Mouse (Mus musculus): ENCODE results near the gene Zmym4. TPM values are rescaled to one million over a fixed set of nuclear protein-coding genes. Genes with fewer than 3 reads are reported as not detected.

Zmym4 gene
- polyA plus RNA-seq, 1 experiment from 2014 or later = 27.8 TPM

DNA sequence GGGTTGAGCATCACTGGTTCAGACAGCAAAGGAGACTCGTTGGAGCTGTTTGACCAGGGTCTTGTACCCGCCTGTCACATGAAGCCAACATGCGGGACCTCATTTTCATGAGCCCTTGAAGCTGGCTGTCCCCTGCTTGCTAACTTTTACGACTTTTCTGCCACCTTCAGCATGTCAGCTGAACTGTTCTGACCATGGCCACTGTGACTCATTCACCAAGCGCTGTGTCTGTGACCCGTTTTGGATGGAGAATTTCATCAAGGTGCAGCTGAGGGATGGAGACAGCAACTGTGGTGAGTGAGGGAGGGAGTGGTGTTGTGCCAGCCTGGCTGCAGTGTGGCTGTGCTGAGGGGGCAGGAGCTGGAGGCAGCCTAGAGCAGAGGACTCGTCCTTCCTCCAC, 121.0 kb downstream of the Zmym4 start:
- Histone ChIP-seq H3K27ac (no peak overlapping the region), H3K4me1 (peaks cover 4% of the 10 kb centered on the region; the same call in 1 of the 2 replicates), H3K27me3 (no peaks in the 10 kb centered on the region), H3K4me2 (replicated peaks) (no peak overlapping the region), H3K9ac (no peak overlapping the region), H3K4me3 (no peak overlapping the region), H3K9me3 (no peaks in the 10 kb centered on the region), H3K36me3 (peaks cover 72% of the 10 kb centered on the region)
- no peak for ATAC-seq (ENCODE audit: low FRiP score, low read depth)
- 44% methylated on average over 7 of the region's 7 CpGs for WGBS

DNA sequence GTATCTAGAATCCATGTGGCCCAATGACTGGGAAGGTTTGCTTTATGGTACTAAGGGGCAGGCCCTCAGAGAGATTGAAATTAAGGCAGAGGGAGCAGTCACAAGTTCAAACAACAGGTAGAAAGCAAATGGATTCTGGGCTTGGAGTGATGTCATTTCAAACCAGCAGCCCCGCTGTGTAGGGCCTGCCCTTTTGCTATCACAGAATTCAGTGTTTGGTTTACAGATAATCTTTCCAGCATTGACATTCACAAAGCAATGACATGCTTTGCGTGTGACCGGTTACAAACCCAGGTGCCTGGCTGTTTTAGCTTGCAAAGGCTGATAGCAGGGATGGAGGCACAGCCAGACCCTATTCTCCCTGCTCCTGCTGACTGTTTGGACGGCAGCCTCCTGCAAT, 122.3 kb downstream of the Zmym4 start:
- H3K4me3 ChIP-seq = no peak overlapping the region
- no peaks in the 10 kb centered on the region for H3K27me3 ChIP-seq
- no peak for ATAC-seq (ENCODE audit: low FRiP score, low read depth)
- H3K9me3 ChIP-seq = no peaks in the 10 kb centered on the region
- H3K4me2 ChIP-seq (replicated peaks) = no peak overlapping the region
- no peak overlapping the region for H3K9ac ChIP-seq
- peaks cover under 1% of the 10 kb centered on the region; the same call in 1 of the 2 replicates for H3K4me1 ChIP-seq
- H3K27ac ChIP-seq = no peak overlapping the region
- peaks cover 71% of the 10 kb centered on the region for H3K36me3 ChIP-seq
- WGBS = 76% methylated on average over 4 of the region's 4 CpGs

DNA sequence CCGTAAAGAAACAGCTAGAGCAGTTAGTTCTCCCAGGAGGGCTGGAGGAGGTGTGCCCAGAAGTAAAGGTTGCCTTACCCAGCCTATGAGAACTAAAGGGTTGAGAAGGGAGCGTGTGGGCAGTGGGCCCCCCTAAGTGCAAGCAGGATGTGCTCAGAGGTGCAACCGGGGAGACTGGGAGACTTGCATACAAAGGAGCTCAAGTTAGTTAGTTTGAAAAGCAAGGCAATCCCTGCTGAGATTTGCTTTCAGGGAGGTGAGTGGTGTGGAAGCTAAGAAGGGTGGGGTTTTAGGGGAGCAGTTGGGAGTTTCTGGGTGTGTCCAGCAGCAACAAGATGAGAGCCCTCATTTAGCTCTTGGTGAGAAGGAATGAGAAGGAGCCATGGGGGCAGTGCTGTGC, 125.0 kb downstream of the Zmym4 start:
- 44% methylated on average over 3 of the region's 3 CpGs for WGBS
- Histone ChIP-seq H3K36me3 (peaks cover 75% of the 10 kb centered on the region), H3K27me3 (no peaks in the 10 kb centered on the region), H3K4me2 (replicated peaks) (no peak overlapping the region), H3K27ac (no peak overlapping the region), H3K4me3 (no peak overlapping the region), H3K4me1 (no peaks in the 10 kb centered on the region), H3K9ac (no peak overlapping the region), H3K9me3 (no peaks in the 10 kb centered on the region)
- ATAC-seq (ENCODE audit: low FRiP score, low read depth) = no peak

DNA sequence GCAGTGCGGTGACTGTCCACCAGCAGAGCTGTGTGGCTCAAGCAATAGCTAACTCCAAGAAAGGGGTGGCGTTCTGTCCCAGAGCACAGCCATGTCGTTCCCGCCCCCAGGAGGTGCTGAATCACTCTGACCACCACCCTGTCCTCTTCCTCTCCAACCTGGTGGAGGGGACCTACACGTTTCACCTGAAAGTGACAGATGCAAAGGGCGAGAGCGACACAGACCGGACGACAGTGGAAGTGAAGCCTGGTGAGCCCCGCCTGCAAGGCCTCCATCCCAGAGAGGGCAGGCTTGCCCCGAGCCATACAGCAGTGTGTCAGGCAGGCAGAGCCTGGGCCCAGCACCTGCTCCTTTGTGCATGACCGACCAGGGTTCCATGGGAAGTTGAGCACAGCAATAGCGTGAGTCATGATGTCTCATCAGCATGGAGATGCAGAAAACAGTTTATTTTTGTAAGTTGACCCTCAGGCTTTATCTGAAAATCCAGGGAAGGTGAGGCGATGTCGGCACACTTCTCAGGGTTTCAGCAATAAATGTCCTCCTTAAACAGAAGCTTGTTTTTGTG, 126.9 kb downstream of the Zmym4 start:
- no peak overlapping the region for H3K9ac ChIP-seq
- H3K27ac ChIP-seq = no peak overlapping the region
- WGBS = 89% methylated on average over 15 of the region's 15 CpGs
- H3K27me3 ChIP-seq = no peaks in the 10 kb centered on the region
- ATAC-seq (ENCODE audit: low FRiP score, low read depth) = no peak
- no peaks in the 10 kb centered on the region for H3K4me1 ChIP-seq
- no peak overlapping the region for H3K4me3 ChIP-seq
- H3K36me3 ChIP-seq = peaks cover 75% of the 10 kb centered on the region
- no peaks in the 10 kb centered on the region for H3K9me3 ChIP-seq
- no peak overlapping the region for H3K4me2 ChIP-seq (replicated peaks)

DNA sequence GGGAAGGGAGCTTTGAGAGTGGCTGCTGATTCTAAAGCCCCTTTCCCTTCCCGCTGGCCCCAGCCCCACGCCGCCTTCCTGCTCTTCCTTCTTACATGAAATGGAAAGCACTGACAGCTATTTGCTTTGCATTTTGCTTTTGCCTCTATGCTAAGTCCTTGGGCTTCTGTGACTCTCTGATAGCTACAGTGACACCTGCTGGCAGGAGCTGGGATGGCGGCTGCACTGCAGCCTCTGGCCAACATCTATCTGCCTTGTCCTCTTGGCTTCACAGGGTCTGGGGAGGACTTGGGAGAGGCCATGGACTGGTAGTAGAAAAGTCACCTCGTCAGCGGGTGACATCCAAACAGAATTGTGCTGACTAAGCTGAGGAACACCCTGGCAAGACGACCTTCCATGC, 128.1 kb downstream of the Zmym4 start:
- Histone ChIP-seq H3K4me2 (replicated peaks) (no peak overlapping the region), H3K9me3 (no peaks in the 10 kb centered on the region), H3K9ac (no peak overlapping the region), H3K27ac (no peak overlapping the region), H3K27me3 (no peaks in the 10 kb centered on the region), H3K36me3 (peaks cover 78% of the 10 kb centered on the region), H3K4me1 (no peaks in the 10 kb centered on the region), H3K4me3 (no peak overlapping the region)
- 15% methylated on average over 7 of the region's 7 CpGs for WGBS
- no peak for ATAC-seq (ENCODE audit: low FRiP score, low read depth)

DNA sequence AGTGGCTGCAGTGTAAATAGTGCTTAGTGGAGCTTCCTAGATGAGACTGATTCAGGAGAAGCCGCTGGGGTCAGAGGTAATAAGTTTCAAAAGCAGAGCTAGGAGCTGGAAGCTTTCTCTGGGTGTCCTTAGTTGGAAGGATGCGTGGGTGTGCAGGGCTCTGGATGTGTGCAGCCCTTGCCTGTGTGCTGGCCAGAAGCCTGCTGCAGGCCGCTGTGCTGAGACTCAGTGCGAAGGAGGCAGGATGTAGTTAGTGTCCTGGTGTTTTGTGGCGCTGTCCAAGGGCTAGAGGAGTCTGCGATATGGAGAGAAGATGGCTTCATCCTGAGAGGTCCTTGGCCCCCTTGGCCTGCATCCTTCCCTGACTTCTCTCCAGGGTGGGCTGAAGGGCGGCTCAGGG, 129.1 kb downstream of the Zmym4 start:
- H3K4me2 ChIP-seq (replicated peaks) = no peak overlapping the region
- H3K4me3 ChIP-seq = no peak overlapping the region
- no peaks in the 10 kb centered on the region for H3K4me1 ChIP-seq
- 74% methylated on average over 7 of the region's 7 CpGs for WGBS
- no peak overlapping the region for H3K9ac ChIP-seq
- no peaks in the 10 kb centered on the region for H3K27me3 ChIP-seq
- H3K9me3 ChIP-seq = no peaks in the 10 kb centered on the region
- no peak overlapping the region for H3K27ac ChIP-seq
- H3K36me3 ChIP-seq = peaks cover 77% of the 10 kb centered on the region
- ATAC-seq (ENCODE audit: low FRiP score, low read depth) = no peak

DNA sequence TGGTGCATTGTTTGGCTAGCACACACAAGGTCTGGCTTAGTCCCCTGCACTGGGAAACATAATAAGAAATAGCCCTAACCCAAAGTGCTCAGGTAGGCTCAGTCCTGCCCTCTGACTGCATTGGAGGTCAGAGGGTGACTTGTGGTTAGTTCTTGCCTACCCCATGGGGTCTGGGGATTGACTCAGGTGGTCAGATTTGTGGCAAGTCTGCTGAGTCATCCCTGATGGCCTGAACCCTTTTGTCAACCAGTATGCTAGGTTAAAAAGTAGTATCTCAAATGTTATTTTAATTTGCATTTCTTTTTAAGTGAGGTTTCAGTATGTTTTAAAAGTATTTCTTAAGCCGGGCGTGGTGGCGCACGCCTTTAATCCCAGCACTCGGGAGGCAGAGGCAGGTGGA, 136.8 kb downstream of the Zmym4 start:
- Histone ChIP-seq H3K4me3 (no peak overlapping the region), H3K4me2 (replicated peaks) (no peak overlapping the region), H3K27me3 (no peaks in the 10 kb centered on the region), H3K4me1 (no peaks in the 10 kb centered on the region), H3K27ac (no peak overlapping the region), H3K9me3 (no peaks in the 10 kb centered on the region), H3K9ac (no peak overlapping the region), H3K36me3 (peaks cover 65% of the 10 kb centered on the region)
- WGBS = 98% methylated on average over 5 of the region's 5 CpGs
- no peak for ATAC-seq (ENCODE audit: low FRiP score, low read depth)

DNA sequence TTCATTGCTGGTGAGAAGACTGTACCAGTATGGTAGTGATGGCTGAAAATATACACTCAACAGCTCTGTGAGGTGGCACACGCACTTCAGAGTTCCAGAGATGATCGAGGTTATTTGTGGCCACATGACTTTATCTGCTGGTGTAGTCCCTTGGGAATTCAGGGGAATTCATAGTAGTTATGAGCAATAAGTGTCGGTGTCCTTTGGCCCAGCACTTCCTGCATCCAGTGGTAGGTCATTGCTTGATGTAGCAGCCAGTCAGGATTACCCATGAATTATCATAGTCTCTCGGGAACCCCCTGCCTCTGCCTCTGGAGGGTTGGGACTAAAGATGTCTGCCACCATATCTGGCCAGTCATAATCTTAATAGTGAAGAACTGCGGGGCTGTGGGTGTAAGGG, 144.0 kb downstream of the Zmym4 start:
- Histone ChIP-seq H3K4me2 (replicated peaks) (no peak overlapping the region), H3K27ac (no peak overlapping the region), H3K4me3 (no peak overlapping the region), H3K9me3 (no peaks in the 10 kb centered on the region), H3K36me3 (peaks cover 39% of the 10 kb centered on the region), H3K4me1 (no peaks in the 10 kb centered on the region), H3K9ac (no peak overlapping the region), H3K27me3 (no peaks in the 10 kb centered on the region)
- ATAC-seq (ENCODE audit: low FRiP score, low read depth) = no peak
- 90% methylated on average over 5 of the region's 5 CpGs for WGBS

DNA sequence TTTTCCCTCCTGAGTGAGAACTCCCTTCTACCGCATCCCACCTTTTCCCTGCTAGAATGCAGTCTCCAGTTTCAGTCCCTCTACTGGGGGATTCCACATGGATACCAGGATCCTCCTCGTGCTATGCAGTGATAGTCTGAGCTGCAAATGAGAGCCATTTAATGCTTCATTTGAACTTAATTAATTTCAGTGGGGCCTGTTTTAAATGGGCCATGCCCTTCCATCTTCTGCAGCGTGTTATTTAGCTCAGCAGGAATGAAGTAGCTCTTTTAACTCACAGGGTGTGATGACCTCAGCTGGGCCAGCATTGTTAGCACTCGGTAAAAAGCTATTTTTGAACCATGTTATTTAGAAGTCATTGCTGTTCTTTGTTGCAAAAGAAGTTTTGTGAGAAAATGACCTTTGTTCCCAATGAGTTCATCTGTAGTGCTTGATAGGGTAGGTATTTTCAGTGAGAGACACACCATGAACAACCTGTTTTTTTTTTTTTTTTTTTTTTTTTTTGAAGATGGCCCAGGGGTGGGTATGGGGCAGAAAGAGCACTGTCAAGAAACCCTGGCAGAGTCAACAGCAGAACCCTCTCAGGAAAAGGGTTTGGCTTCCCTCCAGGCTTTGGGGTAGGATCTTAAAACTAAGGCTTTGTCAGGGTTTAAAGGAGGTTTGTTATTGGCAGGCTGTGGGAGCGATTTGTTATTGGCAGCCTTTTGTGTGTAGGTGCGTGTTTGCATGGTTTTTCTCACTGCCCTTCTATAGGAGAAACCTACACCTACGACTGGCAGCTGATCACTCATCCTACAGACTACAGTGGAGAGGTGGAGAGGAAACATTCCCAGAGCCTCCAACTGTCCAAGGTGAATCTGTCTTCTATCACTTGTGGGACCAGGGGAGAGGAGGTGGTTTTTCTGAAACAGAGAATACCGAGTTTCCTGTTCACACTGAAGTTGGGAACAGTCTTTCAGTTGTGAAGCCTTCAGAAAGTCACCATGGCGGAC, 144.7 kb downstream of the Zmym4 start:
- 70% methylated on average over 9 of the region's 9 CpGs for WGBS
- no peak for ATAC-seq (ENCODE audit: low FRiP score, low read depth)
- H3K36me3 ChIP-seq = peaks cover 37% of the 10 kb centered on the region

DNA sequence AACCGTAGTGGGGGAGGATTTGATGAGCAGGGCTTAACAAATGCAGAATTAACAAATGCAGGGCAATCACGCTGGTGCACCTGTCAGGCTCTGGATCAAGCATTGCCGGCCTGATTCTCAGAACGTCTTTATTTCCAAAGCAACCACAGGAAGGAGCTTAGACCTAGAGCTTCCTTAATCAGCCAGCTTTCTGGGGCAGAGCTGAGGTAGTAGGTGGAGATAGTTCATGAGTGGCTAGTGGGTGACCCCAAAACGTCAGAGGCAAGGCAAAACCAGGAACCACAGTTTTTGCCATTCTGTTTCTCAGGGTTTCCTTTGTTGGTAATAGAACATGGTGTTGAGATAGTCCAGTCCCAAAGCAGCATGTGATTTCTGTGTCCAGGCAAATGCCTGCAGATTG, 153.1 kb downstream of the Zmym4 start:
- H3K36me3 ChIP-seq = peaks cover 45% of the 10 kb centered on the region
- H3K4me1 ChIP-seq = peaks cover 18% of the 10 kb centered on the region
- ATAC-seq (ENCODE audit: low FRiP score, low read depth) = no peak
- H3K27me3 ChIP-seq = no peaks in the 10 kb centered on the region
- no peak overlapping the region for H3K27ac ChIP-seq
- H3K9me3 ChIP-seq = no peaks in the 10 kb centered on the region
- H3K4me3 ChIP-seq = no peak overlapping the region
- no peak overlapping the region for H3K4me2 ChIP-seq (replicated peaks)
- H3K9ac ChIP-seq = no peak overlapping the region
- 74% methylated on average over 5 of the region's 5 CpGs for WGBS

More for the DNA sequence above, 144.7 kb downstream of the Zmym4 start:
- Histone ChIP-seq H3K4me2 (replicated peaks) (no peak overlapping the region), H3K9me3 (no peaks in the 10 kb centered on the region), H3K27ac (no peak overlapping the region), H3K4me1 (no peaks in the 10 kb centered on the region), H3K4me3 (no peak overlapping the region), H3K27me3 (no peaks in the 10 kb centered on the region), H3K9ac (no peak overlapping the region)

DNA sequence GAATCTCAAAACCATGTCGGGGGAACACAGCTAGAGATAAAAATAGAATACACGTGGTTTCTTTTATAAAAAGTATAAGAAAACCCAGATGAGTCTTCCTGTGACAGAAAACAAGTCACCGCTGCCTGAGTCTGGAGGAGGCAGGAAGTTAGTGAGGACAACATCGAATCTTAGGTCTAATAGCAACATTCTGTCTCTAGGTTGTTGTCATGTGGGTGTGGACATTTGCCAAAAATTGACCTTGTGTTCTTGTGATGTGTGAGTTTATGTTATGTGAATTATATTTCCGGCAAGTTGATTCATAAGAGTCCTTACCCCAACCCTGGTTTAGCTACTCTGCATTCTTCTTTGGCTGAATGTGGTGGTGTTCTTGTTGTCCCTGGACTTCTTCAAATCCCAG, 154.7 kb downstream of the Zmym4 start:
- WGBS = 83% methylated on average over 5 of the region's 5 CpGs
- no peak for ATAC-seq (ENCODE audit: low FRiP score, low read depth)
- Histone ChIP-seq H3K4me1 (peaks cover 18% of the 10 kb centered on the region), H3K9me3 (no peaks in the 10 kb centered on the region), H3K27ac (no peak overlapping the region), H3K36me3 (peaks cover 46% of the 10 kb centered on the region), H3K9ac (no peak overlapping the region), H3K4me2 (replicated peaks) (no peak overlapping the region), H3K4me3 (no peak overlapping the region), H3K27me3 (no peaks in the 10 kb centered on the region)
